Mouse (Mus musculus): ENCODE results near the gene Cfd.

- TF ChIP-seq JUN (IDR thresholded peaks at IDR 0.05; ENCODE audit: insufficient read depth, low read depth, low read length): no peak
- no peak for TF ChIP-seq MXI1 (IDR thresholded peaks at IDR 0.05; ENCODE audit: low read depth, low read length)
- no peak for TF ChIP-seq POLR2A (IDR thresholded peaks at IDR 0.05; ENCODE audit: low read depth, low read length)
- no peak for TF ChIP-seq EP300 (IDR thresholded peaks at IDR 0.05; ENCODE audit: low read length)
- no peak for TF ChIP-seq ZC3H11A (IDR thresholded peaks at IDR 0.05; ENCODE audit: low read depth, low read length)
- TF ChIP-seq SMC3 (IDR thresholded peaks at IDR 0.05; ENCODE audit: low read depth, low read length): no peak
- no peak for TF ChIP-seq RCOR1 (conservative IDR thresholded peaks at IDR 0.05; ENCODE audit: low read depth, low read length)
- TF ChIP-seq CTCF (conservative IDR thresholded peaks at IDR 0.05 in 1 of 2, IDR thresholded peaks at IDR 0.05 in 1 of 2; ENCODE audit: low read depth in 2 of 2, low read length in 2 of 2): no peak
- TF ChIP-seq MEF2A (IDR thresholded peaks at IDR 0.05; ENCODE audit: borderline replicate concordance, low read depth, low read length): no peak
- no peak for TF ChIP-seq MAZ (IDR thresholded peaks at IDR 0.05; ENCODE audit: low read depth, low read length)
- no peak for TF ChIP-seq USF2 (conservative IDR thresholded peaks at IDR 0.05; ENCODE audit: low read depth, low read length)
Measured at GRCm38 (mm10) chr10:79921572-79921971, 30.9 kb downstream of the Cfd start.
